Mouse (Mus musculus): Measurements from ENCODE around the gene Gm4707.
"Not testable (repeated sequence)": the region's sequence is repeated elsewhere in the genome, so short reads cannot be mapped to it uniquely, and the experiment has no call there.

Gm4707 gene

GRCm38 (mm10) chr17:71459818-71460217 lies at the start of gene Gm4707:
Gm4707 (minus strand) TSS chr17:71459918.
- no peak for DNase-seq

DNA sequence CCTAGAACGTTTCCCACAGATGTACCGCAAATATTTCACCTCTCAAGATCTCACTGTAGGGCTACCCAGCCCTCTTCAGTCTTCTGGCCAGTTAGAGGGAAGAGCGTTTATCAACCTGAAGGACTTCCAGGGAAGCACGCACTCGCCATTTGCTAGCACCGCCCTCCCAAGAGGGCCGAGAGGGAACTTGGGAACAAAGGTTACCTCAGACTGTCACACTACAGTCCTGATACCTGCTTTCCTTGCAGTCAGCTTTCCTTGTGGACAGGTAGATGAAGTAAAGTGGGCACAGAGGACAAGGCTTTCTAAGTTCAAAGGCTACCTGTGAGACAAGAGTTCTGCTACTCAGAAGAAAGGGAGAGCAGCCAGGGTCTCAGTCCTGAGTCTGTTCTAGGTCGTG lies 47.1 kb upstream of the Gm4707 start:
- DNase-seq, result no peak

DNA sequence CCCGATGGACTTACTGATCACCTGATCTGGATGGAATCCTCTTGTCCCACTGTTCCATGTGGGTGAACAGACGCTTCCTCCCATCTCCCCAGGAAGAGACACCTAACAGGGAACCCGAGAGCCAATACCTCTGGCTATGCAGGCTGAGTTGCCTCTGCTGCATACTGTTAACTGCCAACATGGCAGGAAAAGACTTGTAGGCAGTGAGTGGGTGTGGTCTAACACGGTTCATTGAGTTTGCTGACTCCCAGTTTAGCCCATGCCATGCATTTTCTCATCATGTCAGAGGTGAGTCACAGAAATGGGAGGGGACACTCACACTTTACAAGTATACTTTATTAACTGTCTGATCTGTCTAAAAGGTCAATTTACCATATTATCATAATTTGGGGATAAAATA lies 36.1 kb upstream of the Gm4707 start:
- DNase-seq, result no peak

GRCm38 (mm10) chr17:71491332-71491686 lies 31.6 kb upstream of the Gm4707 start:
- no peak for DNase-seq

GRCm38 (mm10) chr17:71490666-71491331 lies 31.1 kb upstream of the Gm4707 start:
- no peak for DNase-seq

GRCm38 (mm10) chr17:71489703-71490461 lies 30.2 kb upstream of the Gm4707 start:
- DNase-seq, result no peak

GRCm38 (mm10) chr17:71486231-71486851 lies 26.6 kb upstream of the Gm4707 start:
- DNase-seq, result peak; percentile 55

DNA sequence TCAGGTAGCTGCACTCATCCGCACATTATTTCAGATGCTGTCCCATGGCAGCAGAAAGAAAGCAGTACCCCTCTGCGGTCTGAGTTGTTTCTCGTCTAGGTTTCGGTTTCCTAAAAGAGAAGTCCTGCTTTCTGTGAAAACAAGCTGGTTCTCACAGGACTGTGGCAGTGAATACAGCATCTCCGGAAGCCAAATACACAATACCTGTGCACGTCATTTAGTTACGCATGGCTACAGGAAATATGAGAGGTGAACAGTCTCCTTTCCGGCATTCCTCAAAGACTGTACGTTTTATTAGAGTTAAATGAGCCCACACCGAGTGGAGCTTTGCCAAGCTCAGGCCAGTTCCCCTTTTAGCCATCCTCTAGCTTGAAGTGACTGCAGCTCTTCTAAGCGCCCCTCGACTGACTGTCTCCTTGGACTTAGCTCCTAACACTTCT lies 26.1 kb upstream of the Gm4707 start:
- DNase-seq, result peak; percentile 56

- no peak for DNase-seq
Measured at GRCm38 (mm10) chr17:71484711-71485110, 25.0 kb upstream of the Gm4707 start.

- DNase-seq, result peak; percentile 32
Measured at GRCm38 (mm10) chr17:71483418-71484060, 23.8 kb upstream of the Gm4707 start.

GRCm38 (mm10) chr17:71479381-71479901 lies 19.7 kb upstream of the Gm4707 start:
- DNase-seq, result no peak

DNA sequence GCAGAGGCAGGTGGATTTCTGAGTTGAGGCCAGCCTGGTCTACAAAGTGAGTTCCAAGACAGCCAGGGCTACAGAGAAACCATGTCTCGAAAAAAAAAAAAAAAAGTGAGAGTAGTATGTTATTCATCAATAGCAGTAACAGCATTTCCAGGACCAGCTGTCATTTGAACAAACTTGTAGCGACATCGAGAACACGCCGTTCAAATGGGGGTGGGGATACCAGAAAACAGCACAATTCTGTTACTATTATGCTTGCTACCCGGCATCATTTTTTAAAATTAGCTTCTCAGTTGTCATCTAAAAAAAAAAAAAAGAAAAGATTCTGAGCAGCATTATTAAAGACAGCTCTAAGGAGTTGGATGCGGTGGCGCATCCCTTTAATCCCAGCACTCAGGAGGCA lies 17.8 kb upstream of the Gm4707 start:
- no peak for DNase-seq

GRCm38 (mm10) chr17:71476346-71477020 lies 16.8 kb upstream of the Gm4707 start:
- no peak for DNase-seq

DNA sequence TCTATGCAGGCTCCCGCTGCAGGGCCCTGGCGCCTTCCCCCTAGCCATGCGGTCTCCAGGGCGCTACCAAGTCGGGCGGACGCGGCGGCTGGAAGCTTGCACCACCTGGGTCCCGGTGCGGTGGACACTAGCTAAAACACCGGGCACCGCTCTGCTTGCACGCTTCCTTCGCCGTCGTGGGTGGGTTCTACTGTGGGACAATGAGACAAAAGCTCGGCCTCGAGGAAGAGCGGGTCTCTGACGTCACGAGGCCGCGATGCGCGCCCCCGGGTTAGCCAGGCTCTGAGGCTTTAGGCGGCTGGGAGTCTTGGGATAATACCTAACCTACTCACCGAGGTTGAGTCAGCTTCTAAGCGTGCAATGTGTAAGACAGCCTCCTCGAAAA lies 16.0 kb upstream of the Gm4707 start:
- DNase-seq, result peak; percentile 85

- DNase-seq, result peak; percentile 97
Measured at GRCm38 (mm10) chr17:71474762-71475704, 15.3 kb upstream of the Gm4707 start, which contains the start of gene Smchd1. Smchd1 (minus strand) TSS chr17:71475343.

GRCm38 (mm10) chr17:71474128-71474527 lies 14.4 kb upstream of the Gm4707 start:
- no peak for DNase-seq

DNA sequence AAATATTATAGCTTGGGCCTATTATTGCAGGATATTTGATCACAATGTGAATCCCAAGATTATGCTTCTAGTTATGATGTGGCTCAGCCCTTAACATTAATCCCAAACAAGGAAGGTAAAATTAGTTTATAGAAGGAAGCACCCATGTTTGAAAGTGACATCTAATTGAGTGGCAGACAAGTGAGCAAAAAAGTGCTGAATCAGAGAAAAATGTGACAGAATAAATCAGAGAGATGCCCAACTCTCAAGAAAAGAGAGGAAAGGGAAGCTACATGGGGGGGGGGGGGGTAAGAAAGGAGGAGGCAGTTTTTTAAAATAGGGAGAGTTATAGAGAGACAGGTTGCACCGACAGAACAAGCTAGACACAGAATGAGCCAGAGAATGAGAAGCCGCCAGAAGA lies 11.5 kb upstream of the Gm4707 start:
- no peak for DNase-seq

- no peak for DNase-seq
Measured at GRCm38 (mm10) chr17:71460312-71460711, 594 bp upstream of the Gm4707 start.

GRCm38 (mm10) chr17:71457361-71457760 lies 2.4 kb downstream of the Gm4707 start:
- DNase-seq, result not testable (repeated sequence)

GRCm38 (mm10) chr17:71445191-71445590 lies 14.5 kb downstream of the Gm4707 start:
- no peak for DNase-seq

DNA sequence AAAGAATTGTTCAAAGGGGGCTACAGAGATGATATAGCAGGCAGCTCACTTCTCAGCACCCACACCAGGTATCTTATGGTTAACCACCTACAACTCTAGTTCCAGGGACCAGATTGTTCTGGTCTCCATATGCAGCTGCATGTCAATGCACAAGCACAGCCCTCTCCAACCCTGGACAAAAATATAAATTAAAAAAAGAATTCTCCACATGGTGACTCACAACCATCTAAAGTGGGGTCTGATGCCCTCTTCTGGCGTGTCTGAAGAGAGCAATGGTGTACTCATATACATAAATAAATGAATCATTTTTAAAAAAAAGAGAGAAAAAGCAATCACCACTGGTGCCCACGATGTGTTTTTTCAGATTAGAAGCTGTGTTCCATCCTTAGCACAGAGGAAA lies 15.0 kb downstream of the Gm4707 start:
- no peak for DNase-seq
